Mouse (Mus musculus): ENCODE results near the gene Tnks2.

DNA sequence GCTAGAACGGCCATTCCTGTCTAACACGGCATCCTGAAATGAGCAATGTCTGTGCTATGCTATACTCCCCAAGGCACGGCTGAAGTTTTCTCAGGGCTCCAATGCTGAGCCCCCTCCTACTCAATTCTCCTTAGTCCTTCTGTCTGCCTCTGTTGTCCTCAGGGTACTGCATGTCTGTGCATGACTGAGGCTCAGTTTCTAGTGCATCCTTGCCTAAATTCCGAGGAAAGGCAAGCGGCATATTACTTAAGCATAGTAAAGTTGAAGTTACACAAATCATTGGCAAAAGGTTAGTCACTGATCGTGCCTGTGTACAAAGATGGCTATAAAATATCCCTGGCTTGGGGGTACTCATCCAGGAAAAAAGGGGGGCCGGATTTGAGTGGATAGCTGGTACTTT lies 79.0 kb downstream of the Tnks2 start:
- TF ChIP-seq CTCF (IDR thresholded peaks at IDR 0.05; ENCODE audit: insufficient read depth, low read length) (no peak), POLR2A (IDR thresholded peaks at IDR 0.05; ENCODE audit: borderline replicate concordance, extremely low read depth, low read depth, low read length) (no peak)

All from lung, adult 2 months (tissue).